9 mouse cellular contexts compared by ENCODE assay signal in genomic region chr1:39947701-39948359, GRCm38 (mm10). TPM values are rescaled to one million over a fixed set of nuclear protein-coding genes. Genes with fewer than 3 reads are reported as not detected.
DNase-seq lines count a peak whose midpoint lies in the region; ATAC-seq lines count a peak whose summit lies in the region.
"Had no signal": no experiment of that assay in that cellular context is flagged by ENCODE, and none has a peak within 500 bp of the region (broad histone marks: within the 10 kb centered on the region; RNA-seq: fewer than 3 reads in every experiment).

No protein-coding gene starts in this region.

- no peaks in the 10 kb centered on the region for H3K9me3 ChIP-seq in heart, embryonic 10.5 days
- H3K9me3 ChIP-seq in hindbrain, embryonic 10.5 days = no peaks in the 10 kb centered on the region
- H3K9me3 ChIP-seq in midbrain, embryonic 11.5 days (ENCODE audit: control insufficient read depth, low read length) = no peaks in the 10 kb centered on the region

- no peak overlapping the region for H3K9ac ChIP-seq in midbrain, embryonic 11.5 days (ENCODE audit: low read length)

- WGBS in heart, embryonic 10.5 days = 56% methylated on average over 6 of the region's 6 CpGs
- 45% methylated on average over 6 of the region's 6 CpGs for WGBS in hindbrain, embryonic 10.5 days
- WGBS in midbrain, embryonic 11.5 days = 36% methylated on average over 6 of the region's 6 CpGs

- no peak overlapping the region for H3K27ac ChIP-seq in heart, embryonic 10.5 days
- H3K27ac ChIP-seq in hindbrain, embryonic 10.5 days = peak overlapping the region; percentile 66; the same call in 1 of the 2 replicates
- H3K27ac ChIP-seq in midbrain, embryonic 11.5 days (ENCODE audit: low read depth, low read length) = peak overlapping the region; percentile 64

- no peaks in the 10 kb centered on the region for H3K27me3 ChIP-seq in heart, embryonic 10.5 days (ENCODE audit: insufficient read depth, poor library complexity, severe bottlenecking)
- H3K27me3 ChIP-seq in hindbrain, embryonic 10.5 days (ENCODE audit: insufficient read depth, poor library complexity, severe bottlenecking) = no peaks in the 10 kb centered on the region
- no peaks in the 10 kb centered on the region for H3K27me3 ChIP-seq in midbrain, embryonic 11.5 days (ENCODE audit: control insufficient read depth, insufficient read depth, low read length)

- H3K4me3 ChIP-seq in heart, embryonic 10.5 days = no peak overlapping the region
- H3K4me3 ChIP-seq in hindbrain, embryonic 10.5 days = no peak overlapping the region
- H3K4me3 ChIP-seq in midbrain, embryonic 11.5 days (ENCODE audit: low read depth, low read length) = no peak overlapping the region

- H3K36me3 ChIP-seq in heart, embryonic 10.5 days = no peaks in the 10 kb centered on the region
- H3K36me3 ChIP-seq in hindbrain, embryonic 10.5 days = no peaks in the 10 kb centered on the region
- H3K36me3 ChIP-seq in midbrain, embryonic 11.5 days (ENCODE audit: control insufficient read depth, insufficient read depth, low read length) = no peaks in the 10 kb centered on the region

- H3K4me2 ChIP-seq in midbrain, embryonic 11.5 days = no peak overlapping the region

- peak; percentile 80 for ATAC-seq in midbrain, embryonic 11.5 days (ENCODE audit: low FRiP score)

- DNase-seq in heart, adult 11 months = peak; percentile 85
- no peak for DNase-seq in heart, embryonic 10.5 days (ENCODE audit: low spot score)
- DNase-seq in cerebellum, adult 9-10 months = peak; percentile 66
- peak; percentile 23 for DNase-seq in hindbrain, embryonic 10.5 days (ENCODE audit: low spot score)
- no peak for DNase-seq in midbrain, embryonic 11.5 days (ENCODE audit: low spot score, missing footprints)
- DNase-seq in gastrocnemius, adult 8-10 months (ENCODE audit: low spot score in 2 of 2) = no peak
- DNase-seq in thymus, adult 18-20 months = no peak
- DNase-seq in ovary, postnatal 36 days (ENCODE audit: low spot score) = no peak
- DNase-seq: thymus, adult 2 months had no signal

- H3K4me1 ChIP-seq in heart, embryonic 10.5 days = peaks cover 89% of the 10 kb centered on the region
- H3K4me1 ChIP-seq in hindbrain, embryonic 10.5 days (replicated peaks) = peaks cover 93% of the 10 kb centered on the region
- H3K4me1 ChIP-seq in midbrain, embryonic 11.5 days (ENCODE audit: control insufficient read depth, insufficient read depth, low read length) = peaks cover 63% of the 10 kb centered on the region

RNA-seq across cellular contexts. Expression of gene Map4k4, which starts 47.1 kb away (rescaled TPM):
- polyA plus RNA-seq in heart, embryonic 10.5 days (2016; fragmentation: Nextera tagmentation; extraction: Ambion mirVana) = 19.0 and 24.7 TPM in 2 replicates
- 38.5 and 40.1 TPM in 2 replicates for polyA plus RNA-seq in hindbrain, embryonic 10.5 days (2016; fragmentation: Nextera tagmentation; extraction: Ambion mirVana)
- 30.7 and 33.7 TPM in 2 replicates for polyA plus RNA-seq in midbrain, embryonic 11.5 days (2014; fragmentation: Nextera tagmentation; extraction: Ambion mirVana)
- total RNA-seq in gastrocnemius, adult 8-10 months (2022) = 10 to 100 TPM; 10.5 to 18.2 (median 16.4) TPM

Comparison
In these comparisons a context has a peak if more than half of its experiments do, and no peak if none do; other contexts are left out.
1. DNase-seq: peak in heart, adult 11 months (single experiment), cerebellum, adult 9-10 months (single experiment) and hindbrain, embryonic 10.5 days (single experiment); none in heart, embryonic 10.5 days (single experiment), midbrain, embryonic 11.5 days (single experiment), gastrocnemius, adult 8-10 months (0 of 2), thymus, adult 18-20 months (0 of 2) and ovary, postnatal 36 days (single experiment).